Mouse (Mus musculus) neutrophil, adult 65 days (primary cell): Measurements from ENCODE around the gene Med1. TPM values are rescaled to one million over a fixed set of nuclear protein-coding genes. Genes with fewer than 3 reads are reported as not detected.

Source experiments
- total RNA-seq: library from RNA; stranded (reverse); gene quantifications from 2 replicates; pipeline ENCODE4 v1.2.4, GENCODE M21; 2023

Med1 gene
- total RNA-seq: 29.4 and 43.1 TPM in 2 replicates

GRCm38 (mm10) chr11:98192901-98193805 is at the start of gene Med1:
Gene Med1 (minus strand): TSS chr11:98193293.

GRCm38 (mm10) chr11:98202641-98203350 is 9.7 kb upstream of the Med1 start, which contains the start of gene Cdk12:
Gene Cdk12 (plus strand): TSS chr11:98203059.

DNA sequence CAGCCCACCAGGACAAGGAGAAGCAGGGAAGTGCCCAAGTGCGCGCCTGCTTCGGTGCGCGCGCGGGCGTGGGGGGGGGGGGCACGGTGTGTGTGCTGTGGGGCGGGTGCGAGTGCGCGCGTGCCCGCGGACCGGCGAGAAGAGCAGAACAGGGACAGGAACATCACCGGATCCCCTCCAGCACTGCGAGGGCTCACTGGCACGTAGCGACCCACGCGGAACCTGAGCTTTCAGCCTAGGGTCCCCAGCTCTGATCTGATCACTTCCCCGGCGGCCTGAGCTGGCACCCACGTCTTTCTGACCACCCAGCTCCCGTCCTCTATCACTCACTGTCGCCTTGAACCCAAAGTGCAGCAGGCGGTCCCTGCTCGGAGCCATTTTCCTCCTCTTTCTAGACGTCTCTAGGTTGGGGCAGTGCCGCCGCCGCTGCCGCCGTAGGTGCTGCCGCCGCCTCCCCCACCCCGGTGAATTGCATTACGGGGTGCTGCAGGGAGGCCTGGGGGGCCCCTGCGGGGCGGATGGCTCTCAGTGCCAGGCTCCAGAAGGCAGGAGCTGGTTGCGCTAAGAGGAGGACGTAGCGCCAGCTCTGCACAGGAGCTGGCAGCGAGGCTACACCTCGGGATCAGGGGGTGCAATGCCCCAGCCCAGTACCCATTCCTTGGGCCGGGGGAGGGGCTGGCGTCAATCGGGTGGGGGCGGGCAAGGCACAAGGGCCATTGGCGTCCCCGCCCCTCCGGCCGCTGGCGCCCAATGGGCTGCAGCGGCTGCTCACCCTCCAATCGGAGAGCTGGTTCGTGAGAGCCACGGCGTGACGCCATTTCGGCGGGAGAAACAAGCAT is 43.1 kb downstream of the Med1 start, which contains the start of gene Fbxl20:
Fbxl20 (minus strand) TSS at position 618 of the 839 bp plus-strand sequence.

Other genes starting within 250 kb of the Med1 start
- gene Plxdc1, start 206.8 kb downstream of the Med1 start, total RNA-seq: 5.1 and 5.4 TPM in 2 replicates
- gene Arl5c, start 197.1 kb downstream of the Med1 start, total RNA-seq: 13.1 and 19.9 TPM in 2 replicates
- gene Cacnb1, start 170.3 kb downstream of the Med1 start, total RNA-seq: 0.88 and 0.92 TPM in 2 replicates
- 456 and 517 TPM in 2 replicates for gene Rpl19, start 166.6 kb downstream of the Med1 start, total RNA-seq
- 0.16 and 0.19 TPM in 2 replicates for gene Stac2, start 139.8 kb downstream of the Med1 start, total RNA-seq
- 22.6 and 29.4 TPM in 2 replicates for gene Fbxl20, start 42.9 kb downstream of the Med1 start, total RNA-seq
- 78.0 and 93.6 TPM in 2 replicates for gene Cdk12, start 9.8 kb upstream of the Med1 start, total RNA-seq
- not detected in 2 replicates for gene Neurod2, start 136.4 kb upstream of the Med1 start, total RNA-seq
- not detected in 2 replicates for gene Ppp1r1b, start 155.1 kb upstream of the Med1 start, total RNA-seq
- 34.1 and 40.6 TPM in 2 replicates for gene Stard3, start 165.1 kb upstream of the Med1 start, total RNA-seq
- not detected in 2 replicates for gene Tcap, start 190.5 kb upstream of the Med1 start, total RNA-seq
- gene Pnmt, start 193.2 kb upstream of the Med1 start, total RNA-seq: not detected in 2 replicates
- 1.3 and 1.9 TPM in 2 replicates for gene Pgap3, start 207.2 kb upstream of the Med1 start, total RNA-seq
- gene Erbb2, start 219.2 kb upstream of the Med1 start, total RNA-seq: not detected in 2 replicates
- 38.5 and 55.9 TPM in 2 replicates for gene Mien1, start 245.7 kb upstream of the Med1 start, total RNA-seq